Mouse (Mus musculus) spleen, embryonic (tissue): Measurements from ENCODE around the gene Slc25a34.

Experiments
- CTCF ChIA-PET: fragments of 350-600 bp; sonication (Branson Sonifier 250); formaldehyde crosslinking; loops from one replicate; lab custom pipeline; 2022; lab: Charles Lee

Slc25a34 gene

DNA sequence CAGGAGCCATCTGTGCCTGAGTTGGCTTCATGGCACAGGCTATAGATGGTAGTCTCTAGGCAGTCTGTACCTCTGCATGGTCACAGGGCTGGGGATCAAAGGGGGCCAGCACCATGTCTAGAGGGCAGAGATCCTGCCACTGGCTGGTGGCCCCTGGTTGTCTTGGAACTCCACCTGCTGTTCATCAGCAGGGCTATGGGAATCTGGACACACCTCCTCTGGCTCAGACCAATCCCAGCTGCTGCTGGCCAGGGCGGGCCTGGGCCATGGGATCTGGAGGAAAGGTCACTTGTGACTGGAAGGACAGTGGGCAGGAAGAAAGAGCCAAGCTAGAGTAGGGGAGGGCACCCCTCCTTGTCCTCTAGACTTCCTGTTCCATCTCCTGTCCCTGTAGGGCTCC is at the start of gene Slc25a34:
Slc25a34 (minus strand) TSS at position 156 of the 400 bp plus-strand sequence.
- CTCF ChIA-PET: no interaction called here

GRCm38 (mm10) chr4:141672325-141672724 is 48.7 kb upstream of the Slc25a34 start:
- CTCF ChIA-PET: no interaction called here

- CTCF ChIA-PET: no interaction called here
Observed at GRCm38 (mm10) chr4:141671389-141671788, 47.8 kb upstream of the Slc25a34 start.

GRCm38 (mm10) chr4:141669898-141670712 is 46.5 kb upstream of the Slc25a34 start:
- CTCF ChIA-PET: no interaction called here

GRCm38 (mm10) chr4:141664799-141665198 is 41.2 kb upstream of the Slc25a34 start, which contains the start of gene Plekhm2:
Plekhm2 (minus strand) TSS chr4:141664899.
- CTCF ChIA-PET: interaction anchor here (0.6 kb wide), 2 partner anchors 34 to 287 kb away, joined by 3 to 6 read pairs; no protein-coding TSS in a partner anchor

GRCm38 (mm10) chr4:141664011-141664745 is 40.6 kb upstream of the Slc25a34 start:
- CTCF ChIA-PET: interaction anchor here (0.6 kb wide), 3 partner anchors 35 to 299 kb away, joined by 3 to 6 read pairs (median 3); no protein-coding TSS in a partner anchor

- CTCF ChIA-PET: interaction anchor here (0.6 kb wide), 1 partner anchor 14 kb away, joined by 5 read pairs; no protein-coding TSS in a partner anchor
Observed at GRCm38 (mm10) chr4:141663122-141663931, 39.7 kb upstream of the Slc25a34 start.

DNA sequence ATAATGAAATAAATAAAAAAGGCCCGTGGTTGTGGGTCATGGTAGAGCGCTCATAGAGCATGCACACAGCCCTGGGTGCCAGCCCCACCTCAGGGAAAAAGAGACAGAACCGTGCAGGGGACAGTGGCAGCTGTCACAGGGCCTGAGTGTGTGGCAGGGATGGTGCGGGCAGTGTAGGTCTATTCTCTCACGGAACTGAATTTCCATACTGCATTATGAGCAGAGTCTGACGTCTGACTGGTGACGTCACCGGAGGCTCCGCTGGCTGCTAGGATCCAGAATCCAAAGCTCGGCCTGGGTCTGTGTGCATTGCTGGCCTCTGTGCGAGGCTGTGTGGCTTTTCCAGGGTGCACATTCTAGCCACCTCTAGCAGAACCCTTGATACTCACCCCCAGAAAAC is 37.3 kb upstream of the Slc25a34 start:
- CTCF ChIA-PET: no interaction called here

DNA sequence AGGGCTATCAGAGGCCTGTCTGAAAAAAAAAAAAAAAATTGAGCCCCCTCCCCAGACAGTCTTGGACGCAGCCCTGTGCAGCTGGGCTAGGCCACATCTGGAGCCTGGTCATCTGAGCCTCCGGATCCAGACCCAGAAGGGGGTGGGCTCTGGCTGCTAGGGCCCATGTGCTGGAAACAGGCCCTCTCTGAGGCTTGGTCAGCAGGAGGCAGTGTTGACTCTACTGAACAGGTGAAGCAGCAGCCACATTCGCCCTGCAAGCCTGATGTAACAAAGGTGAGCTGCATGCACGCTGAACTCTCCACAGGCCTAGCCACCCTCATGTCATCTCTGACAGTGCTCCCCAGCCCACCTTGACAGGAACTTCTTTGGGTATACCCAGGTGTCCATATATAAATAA is 36.1 kb upstream of the Slc25a34 start:
- CTCF ChIA-PET: no interaction called here

GRCm38 (mm10) chr4:141658846-141659484 is 35.3 kb upstream of the Slc25a34 start:
- CTCF ChIA-PET: no interaction called here

DNA sequence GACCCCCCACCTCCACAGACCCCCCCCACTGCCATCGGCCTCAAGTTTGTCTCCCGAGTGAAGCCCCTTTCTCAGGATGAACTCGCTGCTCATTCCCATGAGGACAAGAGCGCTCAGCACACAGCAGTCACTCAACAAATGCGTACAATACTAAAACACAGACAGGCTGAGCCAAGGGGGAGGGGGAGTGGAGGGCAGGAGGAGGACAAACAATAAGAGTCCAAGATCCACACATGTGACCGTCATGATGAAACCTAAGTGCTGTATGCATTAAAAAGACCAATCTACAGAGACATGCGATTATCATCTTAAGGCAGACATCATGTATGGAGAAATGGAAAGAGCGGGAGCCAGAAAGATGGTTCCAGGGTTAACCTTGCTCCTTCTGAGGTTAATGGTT is 33.3 kb upstream of the Slc25a34 start:
- CTCF ChIA-PET: interaction anchor here (1.0 kb wide), 1 partner anchor 66 kb away, joined by 4 read pairs; no protein-coding TSS in a partner anchor

- CTCF ChIA-PET: no interaction called here
Observed at GRCm38 (mm10) chr4:141655908-141656608, 32.4 kb upstream of the Slc25a34 start.

GRCm38 (mm10) chr4:141654509-141654908 is 30.9 kb upstream of the Slc25a34 start:
- CTCF ChIA-PET: interaction anchor here (0.6 kb wide), 1 partner anchor 1804 kb away, joined by 5 read pairs; no protein-coding TSS in a partner anchor

DNA sequence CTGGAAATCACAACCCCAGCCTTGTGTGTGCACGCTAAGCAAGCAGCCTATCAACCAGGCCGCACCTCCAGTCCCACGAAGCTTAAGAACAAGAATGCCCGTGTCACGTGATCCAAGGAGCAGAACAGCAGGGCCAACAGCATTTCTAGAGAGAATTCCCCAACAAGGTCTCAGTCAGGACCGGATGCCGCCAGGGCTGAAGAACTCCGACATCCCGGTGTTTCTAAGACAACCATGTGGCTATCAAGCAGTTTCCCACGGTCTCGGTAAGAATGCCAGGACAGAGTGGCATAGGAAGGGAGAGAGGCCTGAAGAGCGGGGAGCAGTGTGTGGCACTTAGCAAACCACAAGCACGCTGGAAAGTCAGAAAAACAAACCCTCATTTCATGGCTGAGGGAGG is 30.2 kb upstream of the Slc25a34 start:
- CTCF ChIA-PET: no interaction called here

- CTCF ChIA-PET: no interaction called here
Observed at GRCm38 (mm10) chr4:141653044-141653443, 29.4 kb upstream of the Slc25a34 start.

DNA sequence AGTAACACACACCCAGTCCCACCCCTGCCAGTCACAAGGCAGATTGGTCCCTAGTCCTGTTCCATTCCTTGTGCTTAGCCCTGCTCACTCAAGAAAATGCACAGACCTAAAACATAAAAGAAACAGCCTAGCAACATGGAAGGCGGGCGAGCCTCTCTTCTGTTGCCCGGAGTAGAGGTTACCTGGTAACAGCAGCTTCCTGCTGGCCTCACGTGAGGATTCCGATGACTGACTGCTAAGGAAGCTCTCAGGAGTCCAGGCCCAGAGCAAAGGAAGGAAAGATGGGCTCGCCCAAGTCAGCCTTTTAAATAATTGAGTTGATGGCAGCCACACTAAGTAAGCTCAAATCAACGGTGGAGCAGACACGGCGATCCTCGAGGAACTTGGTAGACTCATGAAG is 28.3 kb upstream of the Slc25a34 start:
- CTCF ChIA-PET: no interaction called here

GRCm38 (mm10) chr4:141651286-141651685 is 27.7 kb upstream of the Slc25a34 start:
- CTCF ChIA-PET: no interaction called here

- CTCF ChIA-PET: no interaction called here
Observed at GRCm38 (mm10) chr4:141649244-141649643, 25.6 kb upstream of the Slc25a34 start.

DNA sequence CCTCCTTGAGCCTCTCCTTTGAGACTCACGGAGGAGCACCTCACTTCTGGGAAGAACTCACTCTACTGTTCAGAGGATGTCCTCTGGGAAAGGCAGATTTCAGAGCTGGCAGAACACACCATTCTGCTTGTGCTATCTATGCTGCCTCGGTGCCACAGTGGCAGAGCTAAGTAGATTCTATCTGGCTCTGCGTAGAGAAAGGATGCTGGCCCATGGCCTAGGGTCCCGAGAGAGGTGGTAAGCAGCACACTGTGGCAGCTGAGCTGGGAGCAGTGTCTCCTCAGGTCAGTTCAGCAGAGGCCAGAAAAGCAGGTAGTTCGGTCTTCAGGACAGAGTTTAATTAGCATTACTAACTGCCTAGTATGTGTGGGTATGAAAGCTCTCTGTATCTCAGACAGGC is 24.6 kb upstream of the Slc25a34 start:
- CTCF ChIA-PET: no interaction called here

GRCm38 (mm10) chr4:141647187-141647586 is 23.6 kb upstream of the Slc25a34 start:
- CTCF ChIA-PET: no interaction called here
